Mouse (Mus musculus) MEL (cell line): ENCODE measurements around the gene Ngp. TPM values are rescaled to one million over a fixed set of nuclear protein-coding genes. Genes with fewer than 3 reads are reported as not detected.

Source experiments
- DNase-seq: peaks from one replicate; pipeline ENCODE4 v3.0.0; 2011; ENCODE audit warnings: low read depth, low spot score
- H3K27ac ChIP-seq: 2 replicates; pipeline ENCODE4 v1.5.1; 2012; ENCODE audit warnings: low read depth, mild to moderate bottlenecking, control low read depth, low read length, moderate library complexity; ENCODE audit not compliant: control insufficient read depth
- H3K27me3 ChIP-seq, 2 experiments: fragments of 150-350 bp in 1 of 2; sonication (generic) in 1 of 2; 2 replicates each; pipeline ENCODE4 v1.6.1; 2012; ENCODE audit warnings: low read length in 2 of 2, mild to moderate bottlenecking in 2 of 2, improper control_type of control experiment in 1 of 2, moderate library complexity in 1 of 2; ENCODE audit not compliant: insufficient read depth in 2 of 2, control insufficient read depth in 1 of 2
- H3K36me3 ChIP-seq, 2 experiments: 2 replicates each; pipeline ENCODE4 v1.6.1; 2012 to 2014; ENCODE audit warnings: low read length in 2 of 2, improper control_type of control experiment in 1 of 2, inconsistent platforms in 1 of 2, mild to moderate bottlenecking in 1 of 2; ENCODE audit not compliant: insufficient read depth in 2 of 2, control insufficient read depth in 1 of 2
- H3K4me1 ChIP-seq, 2 experiments: fragments of 150-350 bp in 1 of 2; sonication (generic) in 1 of 2; 2 replicates each; pipeline ENCODE4 v1.6.1; 2012; ENCODE audit warnings: low read length in 2 of 2, improper control_type of control experiment in 1 of 2, mild to moderate bottlenecking in 1 of 2; ENCODE audit not compliant: insufficient read depth in 2 of 2, control insufficient read depth in 1 of 2
- H3K4me3 ChIP-seq, 2 experiments: fragments of 150-350 bp in 1 of 2; sonication (generic) in 1 of 2; 2 replicates each; pipeline ENCODE4 v1.5.1; 2012; ENCODE audit warnings: low read depth in 2 of 2, low read length in 2 of 2, mild to moderate bottlenecking in 2 of 2, moderate library complexity in 2 of 2, control low read depth in 1 of 2, improper control_type of control experiment in 1 of 2; ENCODE audit not compliant: control insufficient read depth in 1 of 2, insufficient read depth in 1 of 2
- H3K79me2 ChIP-seq: 2 replicates; pipeline ENCODE4 v1.6.1; 2012; ENCODE audit warnings: mild to moderate bottlenecking, low read length, moderate library complexity; ENCODE audit not compliant: control insufficient read depth, poor library complexity, insufficient read depth
- H3K9ac ChIP-seq: 2 replicates; pipeline ENCODE4 v1.6.1; 2012; ENCODE audit warnings: low read depth, mild to moderate bottlenecking, control low read depth, low read length, moderate library complexity; ENCODE audit not compliant: control insufficient read depth, poor library complexity, severe bottlenecking
- H3K9me3 ChIP-seq: fragments of 150-350 bp; sonication (generic); replicated peaks from 2 replicates; pipeline ENCODE4 v1.6.1; 2012; ENCODE audit warnings: mild to moderate bottlenecking, low read length, improper control_type of control experiment, moderate library complexity; ENCODE audit not compliant: insufficient read depth
- BHLHE40 ChIP-seq: IDR thresholded peaks from 2 replicates; pipeline ENCODE4 v1.6.1; 2012; ENCODE audit warnings: low read depth, mild to moderate bottlenecking, inconsistent platforms, low read length, improper control_type of control experiment, borderline replicate concordance
- CHD1 ChIP-seq: IDR thresholded peaks from 2 replicates; pipeline ENCODE4 v1.6.1; 2012; ENCODE audit warnings: low read depth, mild to moderate bottlenecking, inconsistent platforms, low read length, improper control_type of control experiment
- CHD2 ChIP-seq: IDR thresholded peaks from 2 replicates; pipeline ENCODE4 v1.6.1; 2011; ENCODE audit warnings: low read length, improper control_type of control experiment
- CTCF ChIP-seq, 3 experiments: IDR thresholded peaks in 2 of 3; conservative IDR thresholded peaks in 1 of 3; 2 replicates each; pipeline ENCODE4 v1.5.1; 2011 to 2012; ENCODE audit warnings: low read length in 3 of 3, low read depth in 2 of 3, mild to moderate bottlenecking in 2 of 3, improper control_type of control experiment in 1 of 3, inconsistent platforms in 1 of 3, mixed read lengths in 1 of 3, moderate library complexity in 1 of 3; ENCODE audit not compliant: control insufficient read depth in 1 of 3, insufficient read depth in 1 of 3, poor library complexity in 1 of 3, severe bottlenecking in 1 of 3
- E2F4 ChIP-seq: IDR thresholded peaks from 2 replicates; pipeline ENCODE4 v1.6.1; 2011; ENCODE audit warnings: low read depth, low read length, improper control_type of control experiment, borderline replicate concordance
- ELF1 ChIP-seq: IDR thresholded peaks from 2 replicates; pipeline ENCODE4 v1.6.1; 2014; ENCODE audit warnings: low read depth, mild to moderate bottlenecking, inconsistent platforms, low read length, improper control_type of control experiment, moderate library complexity
- EP300 ChIP-seq, 2 experiments: IDR thresholded peaks; 2 replicates each; pipeline ENCODE4 v1.6.1; 2011; ENCODE audit warnings: improper control_type of control experiment in 2 of 2, low read length in 2 of 2, low read depth in 1 of 2, mild to moderate bottlenecking in 1 of 2
- ETS1 ChIP-seq: IDR thresholded peaks from 2 replicates; pipeline ENCODE4 v1.6.1; 2012; ENCODE audit warnings: low read depth, mild to moderate bottlenecking, inconsistent platforms, low read length, improper control_type of control experiment, moderate library complexity
- GABPA ChIP-seq: IDR thresholded peaks from 2 replicates; pipeline ENCODE4 v1.6.1; 2012; ENCODE audit warnings: low read depth, mild to moderate bottlenecking, inconsistent platforms, low read length, improper control_type of control experiment, moderate library complexity
- HCFC1 ChIP-seq: IDR thresholded peaks from 2 replicates; pipeline ENCODE4 v1.6.1; 2012; ENCODE audit warnings: low read depth, mild to moderate bottlenecking, inconsistent platforms, low read length, improper control_type of control experiment, moderate library complexity
- MAFK ChIP-seq: IDR thresholded peaks from 2 replicates; pipeline ENCODE4 v1.6.1; 2011; ENCODE audit warnings: low read depth, mild to moderate bottlenecking, low read length, improper control_type of control experiment, borderline replicate concordance
- MAZ ChIP-seq: IDR thresholded peaks from 2 replicates; pipeline ENCODE4 v1.6.1; 2012; ENCODE audit warnings: low read depth, mild to moderate bottlenecking, inconsistent platforms, low read length, improper control_type of control experiment
- MEF2A ChIP-seq: IDR thresholded peaks from 2 replicates; pipeline ENCODE4 v1.6.1; 2014; ENCODE audit warnings: low read depth, mild to moderate bottlenecking, inconsistent platforms, low read length, improper control_type of control experiment; ENCODE audit not compliant: poor library complexity, insufficient replicate concordance, severe bottlenecking; ENCODE audit errors: extremely low read depth
- MYB ChIP-seq: IDR thresholded peaks from 2 replicates; pipeline ENCODE4 v1.6.1; 2011; ENCODE audit warnings: mild to moderate bottlenecking, low read depth, low read length, improper control_type of control experiment
- MYC ChIP-seq: IDR thresholded peaks from 2 replicates; pipeline ENCODE4 v1.6.1; 2011; ENCODE audit warnings: low read depth, mild to moderate bottlenecking, low read length, improper control_type of control experiment, moderate library complexity
- NELFE ChIP-seq: IDR thresholded peaks from 2 replicates; pipeline ENCODE4 v1.6.1; 2011; ENCODE audit warnings: low read depth, low read length, improper control_type of control experiment
- POLR2A ChIP-seq, 2 experiments: IDR thresholded peaks; 2 replicates each; pipeline ENCODE4 v1.6.1; 2011 to 2012; ENCODE audit warnings: low read length in 2 of 2, mild to moderate bottlenecking in 2 of 2, control low read depth in 1 of 2, improper control_type of control experiment in 1 of 2, low read depth in 1 of 2, moderate library complexity in 1 of 2; ENCODE audit not compliant: control insufficient read depth in 1 of 2, insufficient read depth in 1 of 2, poor library complexity in 1 of 2
- POLR2AphosphoS2 ChIP-seq: IDR thresholded peaks from 2 replicates; pipeline ENCODE4 v1.6.1; 2011; ENCODE audit warnings: low read length, improper control_type of control experiment
- POLR2AphosphoS5 ChIP-seq: IDR thresholded peaks from 2 replicates; pipeline ENCODE4 v1.6.1; 2012; ENCODE audit warnings: low read depth, borderline replicate concordance, mild to moderate bottlenecking, inconsistent platforms, low read length, moderate library complexity, mixed read lengths
- SIN3A ChIP-seq: IDR thresholded peaks from 2 replicates; pipeline ENCODE4 v1.6.1; 2012; ENCODE audit warnings: low read length, improper control_type of control experiment, inconsistent platforms
- TAL1 ChIP-seq: IDR thresholded peaks from 2 replicates; pipeline ENCODE4 v1.6.1; 2012; ENCODE audit warnings: mild to moderate bottlenecking, inconsistent platforms, low read length, moderate library complexity, mixed read lengths
- UBTF ChIP-seq: IDR thresholded peaks from 2 replicates; pipeline ENCODE4 v1.6.1; 2012; ENCODE audit warnings: low read depth, mild to moderate bottlenecking, inconsistent platforms, low read length, improper control_type of control experiment, moderate library complexity, borderline replicate concordance; ENCODE audit not compliant: insufficient read depth
- USF2 ChIP-seq, 2 experiments: IDR thresholded peaks; 2 replicates each; pipeline ENCODE4 v1.6.1; 2011 to 2012; ENCODE audit warnings: improper control_type of control experiment in 2 of 2, low read length in 2 of 2, borderline replicate concordance in 1 of 2, inconsistent platforms in 1 of 2, low read depth in 1 of 2, mild to moderate bottlenecking in 1 of 2; ENCODE audit not compliant: insufficient read depth in 1 of 2
- ZMIZ1 ChIP-seq: IDR thresholded peaks from 2 replicates; pipeline ENCODE4 v1.6.1; 2012; ENCODE audit warnings: low read depth, mild to moderate bottlenecking, inconsistent platforms, low read length, improper control_type of control experiment, moderate library complexity
- ZNF384 ChIP-seq: IDR thresholded peaks from 2 replicates; pipeline ENCODE4 v1.6.1; 2012; ENCODE audit warnings: low read depth, mild to moderate bottlenecking, inconsistent platforms, low read length, improper control_type of control experiment
- polyA plus RNA-seq, 2 experiments: library from polyadenylated mRNA; stranded (reverse) in 1 of 2; unstranded in 1 of 2; fragments of >175 nt in 1 of 2; fragments of >200 nt in 1 of 2; gene quantifications; 2 replicates each; pipeline versions ENCODE4 v1.2.1 to v1.2.4; 2012; ENCODE audit warnings: low replicate concordance in 2 of 2, low read depth in 1 of 2; ENCODE audit not compliant: insufficient read length in 2 of 2, insufficient read depth in 1 of 2, missing spikeins in 1 of 2
- total RNA-seq: library from RNA; depleted of rRNA; stranded (reverse); fragments of 300-350 nt; gene quantifications from 2 replicates; pipeline ENCODE4 v1.2.3, GENCODE M21; 2012

Gene Ngp
- total and polyA plus RNA-seq, 3 experiments = not detected

DNA sequence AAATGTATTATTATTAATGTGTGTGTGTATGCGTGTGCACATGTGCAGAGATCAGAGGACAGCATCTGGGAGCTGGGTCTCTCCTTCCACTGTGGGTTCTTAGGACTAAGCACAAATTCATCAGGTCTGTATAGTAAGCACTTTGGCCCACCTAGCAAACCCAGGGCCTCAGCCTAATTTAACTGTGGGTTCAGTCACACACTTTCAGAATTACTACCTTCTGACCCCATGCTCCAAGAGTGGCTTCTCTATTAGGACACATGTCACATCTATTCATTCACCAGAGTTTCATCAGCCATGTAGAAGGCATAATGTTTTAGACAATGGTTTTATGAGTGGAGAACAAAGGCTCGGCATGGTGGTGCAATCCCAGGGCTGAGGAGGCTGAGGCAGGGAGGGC, 13.5 kb downstream of the Ngp start:
- no peak overlapping the region for H3K4me3 ChIP-seq
- no peak for DNase-seq
- TF ChIP-seq POLR2AphosphoS5 (no peak), ETS1 (no peak), MAZ (no peak), POLR2AphosphoS2 (no peak), MYC (no peak), USF2 (IDR thresholded peaks at IDR 0.05; ENCODE audit: borderline replicate concordance in 1 of 2, insufficient read depth in 1 of 2, low read depth in 1 of 2, low read length in 2 of 2) (no peak), UBTF (no peak), HCFC1 (no peak), ELF1 (no peak), BHLHE40 (no peak), E2F4 (no peak), MEF2A (no peak), MYB (no peak)
- no peaks in the 10 kb centered on the region for H3K9me3 ChIP-seq
- no peaks in the 10 kb centered on the region for H3K4me1 ChIP-seq
- no peak overlapping the region for H3K27ac ChIP-seq
- no peaks in the 10 kb centered on the region; a peak in 1 of 4 replicates for H3K36me3 ChIP-seq
- no peaks in the 10 kb centered on the region for H3K27me3 ChIP-seq
- no peak overlapping the region for H3K9ac ChIP-seq
- no peaks in the 10 kb centered on the region for H3K79me2 ChIP-seq

DNA sequence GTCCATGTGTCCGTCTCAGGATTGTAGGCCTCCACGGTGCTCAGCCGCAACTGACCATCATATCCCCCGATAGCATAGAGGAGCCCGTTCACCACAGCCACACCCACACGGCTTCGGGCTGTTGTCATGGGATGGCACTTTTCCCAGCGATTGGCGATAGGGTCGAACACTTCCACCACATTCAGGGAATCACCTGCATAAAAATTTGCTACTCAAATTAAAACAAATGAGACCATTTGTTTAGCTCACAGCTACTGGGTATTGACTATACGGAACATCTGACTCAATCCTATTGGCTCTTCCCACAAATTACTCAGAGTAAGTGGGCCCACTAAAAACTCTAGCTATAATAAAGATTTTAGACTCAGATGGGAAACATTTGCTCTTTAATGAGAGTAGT, 16.5 kb downstream of the Ngp start:
- no peaks in the 10 kb centered on the region for H3K9me3 ChIP-seq
- H3K4me1 ChIP-seq = no peaks in the 10 kb centered on the region
- no peaks in the 10 kb centered on the region; a peak in 1 of 4 replicates for H3K36me3 ChIP-seq
- no peak overlapping the region for H3K27ac ChIP-seq
- no peak overlapping the region for H3K9ac ChIP-seq
- no peaks in the 10 kb centered on the region for H3K27me3 ChIP-seq
- TF ChIP-seq UBTF (no peak), CHD2 (no peak), TAL1 (no peak), ZMIZ1 (no peak), CTCF (IDR thresholded peaks at IDR 0.05 in 2 of 3, conservative IDR thresholded peaks at IDR 0.05 in 1 of 3; ENCODE audit: control insufficient read depth in 1 of 3, insufficient read depth in 1 of 3, low read depth in 2 of 3, low read length in 3 of 3, poor library complexity in 1 of 3, severe bottlenecking in 1 of 3) (no peak), EP300 (IDR thresholded peaks at IDR 0.05; ENCODE audit: low read depth in 1 of 2, low read length in 2 of 2) (no peak), ZNF384 (no peak), MYB (no peak), GABPA (no peak), USF2 (IDR thresholded peaks at IDR 0.05; ENCODE audit: borderline replicate concordance in 1 of 2, insufficient read depth in 1 of 2, low read depth in 1 of 2, low read length in 2 of 2) (no peak), SIN3A (no peak), POLR2A (IDR thresholded peaks at IDR 0.05; ENCODE audit: control insufficient read depth in 1 of 2, insufficient read depth in 1 of 2, low read depth in 1 of 2, low read length in 2 of 2, poor library complexity in 1 of 2) (no peak), MAFK (no peak), ELF1 (no peak), NELFE (no peak), MYC (no peak), CHD1 (no peak)
- H3K4me3 ChIP-seq = no peak overlapping the region
- H3K79me2 ChIP-seq = no peaks in the 10 kb centered on the region
- DNase-seq = no peak
